Mouse (Mus musculus) erythroblast, adult 5-6 weeks (primary cell): ENCODE results near the gene Chadl. TPM values are rescaled to one million over a fixed set of nuclear protein-coding genes. Genes with fewer than 3 reads are reported as not detected.
A peak's percentile ranks its signal among the peaks of the same experiment; 100 is the strongest.
"Not testable (repeated sequence)": the region's sequence is repeated elsewhere in the genome, so short reads cannot be mapped to it uniquely, and the experiment has no call there.

ENCODE experiments used
- ATAC-seq: replicated peaks from 2 replicates; pipeline ENCODE4 v1.8.0; 2016; ENCODE audit warnings: moderate number of reproducible peaks, mild to moderate bottlenecking, moderate TSS enrichment, inconsistent platforms; ENCODE audit not compliant: poor library complexity, low FRiP score, severe bottlenecking
- total RNA-seq, 2 experiments: library from RNA; stranded (forward) in 1 of 2; stranded (reverse) in 1 of 2; fragments of 150-400 nt in 1 of 2; fragments of 200-764, 138-1000 nt in 1 of 2; gene quantifications; 2 replicates each; pipeline versions ENCODE4 v1.2.3 to v1.2.4; 2015 to 2017; ENCODE audit warnings: low replicate concordance in 2 of 2

Gene Chadl
- total RNA-seq (2015; ENCODE audit: low replicate concordance): not detected in 2 replicates
- total RNA-seq (2017; ENCODE audit: low replicate concordance): 0.14 TPM in 1 of 2 replicates, not detected in the other

- ATAC-seq: no peak
Observed at GRCm38 (mm10) chr15:81697175-81697574, at the start of gene Chadl. Gene Chadl (minus strand): TSS chr15:81697287.

GRCm38 (mm10) chr15:81745601-81746114, 48.6 kb upstream of the Chadl start:
- no peak for ATAC-seq

GRCm38 (mm10) chr15:81744992-81745600, 48.0 kb upstream of the Chadl start, which contains the start of the genes Zc3h7b and Rangap1:
Gene Zc3h7b (plus strand): TSS chr15:81745057.
Gene Rangap1 (minus strand): TSS chr15:81745530.
- peak; percentile 50; the same call in 1 of the 2 replicates for ATAC-seq

- ATAC-seq: not testable (repeated sequence)
Observed at GRCm38 (mm10) chr15:81742368-81742767, 45.3 kb upstream of the Chadl start.

- no peak for ATAC-seq
Observed at GRCm38 (mm10) chr15:81739924-81740323, 42.8 kb upstream of the Chadl start.

- no peak for ATAC-seq
Observed at GRCm38 (mm10) chr15:81739296-81739695, 42.2 kb upstream of the Chadl start.

GRCm38 (mm10) chr15:81735075-81735474, 38.0 kb upstream of the Chadl start:
- ATAC-seq: no peak

GRCm38 (mm10) chr15:81729792-81730635, 32.9 kb upstream of the Chadl start:
- ATAC-seq: peak; percentile 96

- peak; percentile 65 for ATAC-seq
Observed at GRCm38 (mm10) chr15:81729241-81729791, 32.2 kb upstream of the Chadl start.

GRCm38 (mm10) chr15:81725965-81726364, 28.9 kb upstream of the Chadl start:
- ATAC-seq: no peak

- ATAC-seq: no peak
Observed at GRCm38 (mm10) chr15:81723653-81724052, 26.6 kb upstream of the Chadl start.

GRCm38 (mm10) chr15:81722361-81722760, 25.3 kb upstream of the Chadl start:
- no peak for ATAC-seq

GRCm38 (mm10) chr15:81719139-81719531, 22.0 kb upstream of the Chadl start:
- no peak; the same call in 1 of the 2 replicates for ATAC-seq

- no peak for ATAC-seq
Observed at GRCm38 (mm10) chr15:81718336-81719138, 21.4 kb upstream of the Chadl start.

GRCm38 (mm10) chr15:81713742-81714141, 16.7 kb upstream of the Chadl start:
- no peak for ATAC-seq

- ATAC-seq: no peak
Observed at GRCm38 (mm10) chr15:81710801-81711200, 13.7 kb upstream of the Chadl start.

GRCm38 (mm10) chr15:81709686-81710085, 12.6 kb upstream of the Chadl start:
- no peak for ATAC-seq

- no peak for ATAC-seq
Observed at GRCm38 (mm10) chr15:81708991-81709390, 11.9 kb upstream of the Chadl start.

- ATAC-seq: no peak
Observed at GRCm38 (mm10) chr15:81703094-81703489, 6.0 kb upstream of the Chadl start.
